Mouse (Mus musculus): Measurements from ENCODE around the gene Dgkb. TPM values are rescaled to one million over a fixed set of nuclear protein-coding genes. Genes with fewer than 3 reads are reported as not detected.

Gene Dgkb
- polyA plus RNA-seq, 1 experiment from 2014 or later = 0.78 TPM

DNA sequence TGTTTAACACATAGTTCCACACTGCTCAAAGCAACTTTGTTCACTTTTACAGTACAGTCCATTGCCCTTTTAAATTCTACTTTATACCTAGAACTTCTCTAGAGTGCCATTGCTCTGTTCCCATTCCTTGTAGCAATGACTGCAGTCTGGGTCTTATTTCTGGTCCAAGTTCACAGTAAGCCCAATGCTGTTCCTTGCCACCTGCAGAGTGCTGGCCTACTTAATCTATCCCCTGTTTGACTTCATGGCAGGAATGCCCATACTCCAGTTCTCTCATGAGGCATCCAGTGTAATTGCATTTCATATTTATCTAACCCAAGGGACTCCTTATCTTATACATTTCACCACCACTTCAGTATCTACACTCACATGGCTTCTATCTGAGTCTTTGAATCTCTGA, 772.4 kb downstream of the Dgkb start:
- ATAC-seq (replicated peaks; ENCODE audit: low FRiP score, low read depth) (no peak), DNase-seq (ENCODE audit: low spot score) (no peak)

DNA sequence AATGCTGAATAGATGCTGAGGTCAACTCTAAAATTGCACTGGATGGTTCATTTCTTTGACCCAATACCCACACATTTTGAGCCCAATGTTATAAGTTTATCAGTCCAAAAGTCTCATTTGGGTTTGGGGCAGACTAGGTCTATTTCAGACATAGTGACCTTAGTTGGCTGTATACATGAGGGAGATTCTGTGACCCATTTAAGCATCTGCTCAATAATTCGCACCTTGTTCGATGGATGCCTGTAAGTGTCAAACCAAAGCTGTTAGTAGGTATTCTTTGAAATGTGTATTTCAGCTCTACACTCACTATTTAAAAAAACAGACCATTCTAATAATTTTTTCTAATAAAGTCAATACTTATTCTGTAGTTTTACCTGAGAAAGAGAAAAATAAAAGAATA, 776.1 kb downstream of the Dgkb start:
- 96% methylated on average over 2 of the region's 2 CpGs for WGBS

More for the DNA sequence above, 772.4 kb downstream of the Dgkb start:
- TF ChIP-seq CTCF (IDR thresholded peaks at IDR 0.05; ENCODE audit: low read depth) = no peak
- H3K4me2 ChIP-seq (ENCODE audit: low read length) = no peak overlapping the region
- no peaks in the 10 kb centered on the region for H3K9me3 ChIP-seq (replicated peaks; ENCODE audit: low read length)
- H3K27me3 ChIP-seq (ENCODE audit: insufficient read depth, low read length) = no peaks in the 10 kb centered on the region
- no peak overlapping the region for H3K4me3 ChIP-seq (replicated peaks; ENCODE audit: low read depth, low read length)
- H3K9ac ChIP-seq (ENCODE audit: low read depth, low read length) = no peak overlapping the region
- H3K36me3 ChIP-seq (ENCODE audit: insufficient read depth, low read length) = no peaks in the 10 kb centered on the region
- no peaks in the 10 kb centered on the region for H3K4me1 ChIP-seq (replicated peaks; ENCODE audit: insufficient read depth, low read length)
- H3K27ac ChIP-seq = no peak overlapping the region

GRCm38 (mm10) chr12:38594055-38594454, 776.5 kb downstream of the Dgkb start:
- peak; percentile 44 for DNase-seq (ENCODE audit: low spot score)
- no peak overlapping the region for H3K27ac ChIP-seq
- no peak overlapping the region for H3K4me3 ChIP-seq (replicated peaks; ENCODE audit: low read depth, low read length)
- no peaks in the 10 kb centered on the region for H3K36me3 ChIP-seq (ENCODE audit: insufficient read depth, low read length)
- no peak overlapping the region for H3K9ac ChIP-seq (ENCODE audit: low read depth, low read length)
- WGBS = 39% methylated on average over 3 of the region's 3 CpGs
- H3K4me1 ChIP-seq (replicated peaks; ENCODE audit: insufficient read depth, low read length) = no peaks in the 10 kb centered on the region
- ATAC-seq (replicated peaks; ENCODE audit: low FRiP score, low read depth) = no peak
- no peaks in the 10 kb centered on the region for H3K27me3 ChIP-seq (ENCODE audit: insufficient read depth, low read length)
- H3K9me3 ChIP-seq (replicated peaks; ENCODE audit: low read length) = no peaks in the 10 kb centered on the region
- no peak for TF ChIP-seq CTCF (IDR thresholded peaks at IDR 0.05; ENCODE audit: low read depth)
- H3K4me2 ChIP-seq (ENCODE audit: low read length) = no peak overlapping the region

More for the DNA sequence above, 776.1 kb downstream of the Dgkb start:
- no peaks in the 10 kb centered on the region for H3K9me3 ChIP-seq (replicated peaks; ENCODE audit: low read length)
- H3K4me3 ChIP-seq (replicated peaks; ENCODE audit: low read depth, low read length) = no peak overlapping the region
- no peaks in the 10 kb centered on the region for H3K27me3 ChIP-seq (ENCODE audit: insufficient read depth, low read length)
- H3K4me2 ChIP-seq (ENCODE audit: low read length) = no peak overlapping the region
- no peak for TF ChIP-seq CTCF (IDR thresholded peaks at IDR 0.05; ENCODE audit: low read depth)
- no peaks in the 10 kb centered on the region for H3K4me1 ChIP-seq (replicated peaks; ENCODE audit: insufficient read depth, low read length)
- no peak overlapping the region for H3K27ac ChIP-seq
- H3K36me3 ChIP-seq (ENCODE audit: insufficient read depth, low read length) = no peaks in the 10 kb centered on the region
- ATAC-seq (replicated peaks; ENCODE audit: low FRiP score, low read depth) (no peak), DNase-seq (ENCODE audit: low spot score) (no peak)
- H3K9ac ChIP-seq (ENCODE audit: low read depth, low read length) = no peak overlapping the region

DNA sequence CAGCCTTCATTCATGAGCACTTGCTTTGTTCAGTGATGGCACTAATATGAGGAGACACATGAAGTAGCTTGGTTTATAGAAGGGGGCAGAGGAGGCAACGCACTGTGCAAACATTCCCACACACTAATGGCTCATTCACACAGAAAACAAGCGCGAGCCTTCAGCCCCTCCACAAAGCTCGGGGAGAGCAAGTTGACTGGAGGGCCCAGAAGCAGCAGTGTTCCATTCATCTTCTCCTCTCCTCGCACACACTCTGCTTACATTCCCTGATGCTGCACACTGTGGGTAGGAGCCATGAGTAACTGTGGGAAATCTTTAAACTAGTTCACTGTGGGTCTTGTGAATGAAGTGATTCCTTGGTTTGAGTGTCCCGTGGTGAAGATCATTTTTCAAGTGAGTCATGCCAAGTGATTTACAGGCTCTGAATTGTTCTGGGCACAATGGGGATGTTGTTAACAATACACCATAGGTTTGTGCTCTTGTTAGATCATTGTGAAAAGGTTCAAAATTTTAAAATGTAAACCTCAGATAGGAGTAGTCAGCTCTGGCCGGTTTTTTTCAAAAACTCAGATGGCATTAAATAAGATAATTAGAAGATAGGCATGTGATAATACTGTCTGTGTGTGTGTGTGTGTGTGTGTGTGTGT, 779.0 kb downstream of the Dgkb start:
- no peak overlapping the region for H3K4me3 ChIP-seq (replicated peaks; ENCODE audit: low read depth, low read length)
- no peak for ATAC-seq (replicated peaks; ENCODE audit: low FRiP score, low read depth)

GRCm38 (mm10) chr12:38598096-38598495, 780.6 kb downstream of the Dgkb start:
- Histone ChIP-seq H3K27me3 (ENCODE audit: insufficient read depth, low read length) (no peaks in the 10 kb centered on the region), H3K9ac (ENCODE audit: low read depth, low read length) (no peak overlapping the region), H3K36me3 (ENCODE audit: insufficient read depth, low read length) (no peaks in the 10 kb centered on the region), H3K4me1 (replicated peaks; ENCODE audit: insufficient read depth, low read length) (no peaks in the 10 kb centered on the region), H3K4me3 (replicated peaks; ENCODE audit: low read depth, low read length) (no peak overlapping the region), H3K9me3 (replicated peaks; ENCODE audit: low read length) (no peaks in the 10 kb centered on the region), H3K27ac (no peak overlapping the region), H3K4me2 (ENCODE audit: low read length) (no peak overlapping the region)
- no peak for DNase-seq (ENCODE audit: low spot score)
- TF ChIP-seq CTCF (IDR thresholded peaks at IDR 0.05; ENCODE audit: low read depth) = no peak
- no peak for ATAC-seq (replicated peaks; ENCODE audit: low FRiP score, low read depth)
- WGBS = 58% methylated on average over 2 of the region's 2 CpGs

More for the DNA sequence above, 779.0 kb downstream of the Dgkb start:
- no peak for DNase-seq (ENCODE audit: low spot score)
- Histone ChIP-seq H3K4me2 (ENCODE audit: low read length) (no peak overlapping the region), H3K36me3 (ENCODE audit: insufficient read depth, low read length) (no peaks in the 10 kb centered on the region), H3K27ac (no peak overlapping the region), H3K9me3 (replicated peaks; ENCODE audit: low read length) (no peaks in the 10 kb centered on the region), H3K27me3 (ENCODE audit: insufficient read depth, low read length) (no peaks in the 10 kb centered on the region), H3K4me1 (replicated peaks; ENCODE audit: insufficient read depth, low read length) (no peaks in the 10 kb centered on the region), H3K9ac (ENCODE audit: low read depth, low read length) (no peak overlapping the region)
- WGBS = 57% methylated on average over 7 of the region's 7 CpGs
- no peak for TF ChIP-seq CTCF (IDR thresholded peaks at IDR 0.05; ENCODE audit: low read depth)

- no peak overlapping the region for H3K9ac ChIP-seq (ENCODE audit: low read depth, low read length)
- ATAC-seq (replicated peaks; ENCODE audit: low FRiP score, low read depth) (no peak), DNase-seq (ENCODE audit: low spot score) (no peak)
- H3K4me3 ChIP-seq (replicated peaks; ENCODE audit: low read depth, low read length) = no peak overlapping the region
- no peaks in the 10 kb centered on the region for H3K36me3 ChIP-seq (ENCODE audit: insufficient read depth, low read length)
- WGBS = 95% methylated on average over 3 of the region's 3 CpGs
- no peak for TF ChIP-seq CTCF (IDR thresholded peaks at IDR 0.05; ENCODE audit: low read depth)
- H3K4me2 ChIP-seq (ENCODE audit: low read length) = no peak overlapping the region
- no peak overlapping the region for H3K27ac ChIP-seq
- H3K4me1 ChIP-seq (replicated peaks; ENCODE audit: insufficient read depth, low read length) = no peaks in the 10 kb centered on the region
- H3K9me3 ChIP-seq (replicated peaks; ENCODE audit: low read length) = no peaks in the 10 kb centered on the region
- H3K27me3 ChIP-seq (ENCODE audit: insufficient read depth, low read length) = no peaks in the 10 kb centered on the region
These were observed 782.8 kb downstream of the Dgkb start for GRCm38 (mm10) chr12:38600165-38600845.
